Mouse (Mus musculus) small intestine, adult 2 months (tissue): ENCODE measurements around the gene Ep400.

Experiments
- CTCF ChIP-seq: fragments of 200-500 bp; IDR thresholded peaks from 2 replicates; pipeline ENCODE4 v1.5.1; 2012; ENCODE audit warnings: low read depth, mild to moderate bottlenecking, control low read depth, inconsistent platforms, low read length, moderate library complexity, mixed read lengths; ENCODE audit not compliant: insufficient replicate concordance, insufficient read length; ENCODE audit errors: extremely low read depth
- POLR2A ChIP-seq: fragments of 200-500 bp; IDR thresholded peaks from 2 replicates; pipeline ENCODE4 v1.6.1; 2012; ENCODE audit warnings: low read depth, mild to moderate bottlenecking, control low read depth, inconsistent platforms, low read length, moderate library complexity

- TF ChIP-seq CTCF (no peak), POLR2A (no peak)
These were observed 116.8 kb downstream of the Ep400 start for GRCm38 (mm10) chr5:110653686-110654085.
